Mouse (Mus musculus) inflammation-experienced regulatory T-cells (primary cell): ENCODE data around the gene Rnf25. TPM values are rescaled to one million over a fixed set of nuclear protein-coding genes. Genes with fewer than 3 reads are reported as not detected.

ENCODE experiments used
- polyA plus RNA-seq, 2 experiments: library from polyadenylated mRNA; unstranded; fragments of 100-300 nt; shearing (Covaris generic); gene quantifications; one replicate each; pipeline ENCODE4 v1.2.1; 2017

Gene Rnf25
- 10 to 100 TPM; 28.7 to 30.4 TPM for polyA plus RNA-seq

DNA sequence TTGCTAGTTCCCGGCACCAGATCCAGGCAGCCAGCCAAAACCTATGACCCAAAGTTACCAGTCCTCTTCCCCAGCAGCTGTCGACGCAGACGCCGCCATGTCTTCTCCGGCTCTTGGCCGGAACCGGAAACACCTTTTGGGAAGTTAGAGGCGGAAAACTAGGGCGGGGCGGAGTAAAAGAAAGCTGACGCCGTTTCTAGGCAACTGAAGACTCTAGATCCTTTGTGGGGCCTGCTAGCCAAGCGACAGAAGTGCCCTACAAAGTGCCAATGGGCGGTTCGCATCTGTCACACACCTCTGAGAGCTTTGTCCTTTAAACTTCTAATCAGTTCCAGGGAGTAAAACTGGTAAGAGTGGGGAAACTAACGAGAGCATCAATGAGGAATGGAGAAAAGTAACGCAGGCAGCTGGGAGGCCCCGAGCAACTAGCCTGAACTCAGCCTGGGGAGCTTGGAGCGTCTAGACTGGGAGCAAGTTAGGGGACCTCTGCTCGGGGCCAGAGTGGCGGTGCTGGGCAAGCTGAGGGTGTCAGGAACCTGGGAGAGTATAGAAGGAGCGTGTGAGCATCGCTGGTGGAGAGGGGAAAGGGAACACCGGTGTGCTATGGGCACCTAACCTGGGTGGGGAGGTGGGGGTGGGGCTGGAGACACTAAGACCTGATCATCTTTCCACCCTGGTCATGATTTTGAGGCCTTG, at the start of gene Rnf25, which contains the start of gene Stk36:
TSS of gene Rnf25 (minus strand) at position 131 of the 696 bp plus-strand sequence.
TSS of gene Stk36 (plus strand) at position 179 of the 696 bp plus-strand sequence.

DNA sequence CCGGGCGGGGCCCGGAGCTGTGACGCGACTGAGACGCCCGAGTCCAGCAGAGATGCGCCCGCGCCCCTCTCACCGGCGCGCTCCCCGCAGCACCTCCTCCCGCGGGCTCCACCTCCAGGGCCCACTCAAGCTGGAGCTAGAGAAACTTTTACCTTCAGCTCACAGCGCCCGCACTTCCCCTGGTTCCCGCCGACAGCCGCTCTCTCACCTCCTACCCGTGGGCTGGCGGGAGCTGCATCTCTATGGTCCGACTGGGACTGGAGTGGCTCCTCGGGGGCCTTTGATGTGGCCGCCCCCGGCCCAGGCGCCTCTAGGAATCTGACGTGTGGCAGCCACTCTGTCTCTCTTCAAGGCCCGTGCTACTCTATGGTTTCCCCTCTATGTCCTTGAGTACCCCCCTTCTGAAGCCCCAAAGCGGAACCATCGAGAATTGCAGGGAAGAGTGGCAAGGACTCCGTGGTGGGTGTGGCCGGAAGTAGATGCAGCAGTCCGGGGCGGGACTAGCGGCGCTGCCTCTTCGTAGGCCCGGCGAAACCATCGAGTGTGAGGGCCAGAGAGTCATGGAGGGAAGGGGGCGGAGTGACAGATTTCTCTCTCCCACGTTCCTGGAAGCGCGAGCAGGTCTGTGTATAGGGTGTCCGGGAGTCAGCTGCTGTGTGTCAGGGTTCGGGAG, 13.3 kb downstream of the Rnf25 start, which contains the start of the genes Zfp142 and Bcs1l:
TSS of gene Zfp142 (minus strand) at position 474 of the 673 bp plus-strand sequence.
TSS of gene Bcs1l (plus strand) at position 517 of the 673 bp plus-strand sequence.

DNA sequence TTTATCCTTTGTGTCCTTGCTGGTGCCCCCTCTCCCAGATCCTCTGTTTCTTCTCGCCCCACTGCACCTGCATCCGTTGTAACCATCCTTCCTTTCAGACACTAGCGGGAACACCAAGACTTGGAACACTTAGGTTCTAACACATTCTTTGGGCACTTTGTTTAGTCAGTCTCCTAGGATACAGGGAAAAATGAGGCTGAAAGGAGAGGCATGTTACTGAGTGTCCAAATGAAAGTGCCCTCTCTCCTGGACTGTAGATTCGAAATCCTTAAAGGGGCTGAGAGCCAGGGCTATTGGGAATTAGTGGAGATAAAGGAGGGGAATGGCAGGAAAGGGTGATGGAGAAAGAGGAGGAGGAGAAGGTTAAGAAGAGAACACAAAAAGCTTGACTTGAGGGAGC, 57.0 kb downstream of the Rnf25 start, which contains the start of gene Usp37:
TSS of gene Usp37 (minus strand) at position 101 of the 400 bp plus-strand sequence.

Other genes with a start within 250 kb of the Rnf25 start
- gene Catip, start 239.3 kb downstream of the Rnf25 start, polyA plus RNA-seq = not detected
- gene Slc11a1, start 226.2 kb downstream of the Rnf25 start, polyA plus RNA-seq = 1 to 10 TPM; 1.0 to 6.0 TPM
- gene Ctdsp1, start 209.9 kb downstream of the Rnf25 start, polyA plus RNA-seq = 1 to 10 TPM; 4.8 to 6.9 TPM
- under 1 TPM; 0.22 to 0.38 TPM for gene Vil1, start 192.0 kb downstream of the Rnf25 start, polyA plus RNA-seq
- gene Cnot9, start 95.3 kb downstream of the Rnf25 start, polyA plus RNA-seq = 10 to 100 TPM; 26.8 to 34.2 TPM
- 1 to 10 TPM; 1.1 to 2.2 TPM for gene Plcd4, start 58.5 kb downstream of the Rnf25 start, polyA plus RNA-seq
- gene Usp37, start 57.1 kb downstream of the Rnf25 start, polyA plus RNA-seq = 10 to 100 TPM; 12.9 to 13.4 TPM
- 10 to 100 TPM; 17.6 to 24.1 TPM for gene Zfp142, start 13.2 kb downstream of the Rnf25 start, polyA plus RNA-seq
- gene Bcs1l, start 13.1 kb downstream of the Rnf25 start, polyA plus RNA-seq = 10 to 100 TPM; 10.2 to 12.2 TPM
- 1 to 10 TPM in 1 of 2 experiments, under 1 TPM in 1; 0.18 to 1.0 TPM for gene Stk36, start within 50 bp of the Rnf25 start, polyA plus RNA-seq
- gene Ttll4, start 60.3 kb upstream of the Rnf25 start, polyA plus RNA-seq = 10 to 100 TPM; 22.4 to 30.3 TPM
- under 1 TPM in 1 of 2 experiments, not detected in 1; 0.64 TPM for gene Cyp27a1, start 112.2 kb upstream of the Rnf25 start, polyA plus RNA-seq
- gene Prkag3, start 147.8 kb upstream of the Rnf25 start, polyA plus RNA-seq = not detected
- gene Wnt6, start 170.5 kb upstream of the Rnf25 start, polyA plus RNA-seq = under 1 TPM in 1 of 2 experiments, not detected in 1; 0.42 TPM
- gene Wnt10a, start 190.1 kb upstream of the Rnf25 start, polyA plus RNA-seq = 1 to 10 TPM; 1.8 to 3.5 TPM